Mouse (Mus musculus): ENCODE data around the gene Pno1. TPM values are rescaled to one million over a fixed set of nuclear protein-coding genes. Genes with fewer than 3 reads are reported as not detected.
A peak's percentile ranks its signal among the peaks of the same experiment; 100 is the strongest.

Gene Pno1
- polyA plus RNA-seq, 1 experiment from 2014 or later: 49.7 TPM

DNA sequence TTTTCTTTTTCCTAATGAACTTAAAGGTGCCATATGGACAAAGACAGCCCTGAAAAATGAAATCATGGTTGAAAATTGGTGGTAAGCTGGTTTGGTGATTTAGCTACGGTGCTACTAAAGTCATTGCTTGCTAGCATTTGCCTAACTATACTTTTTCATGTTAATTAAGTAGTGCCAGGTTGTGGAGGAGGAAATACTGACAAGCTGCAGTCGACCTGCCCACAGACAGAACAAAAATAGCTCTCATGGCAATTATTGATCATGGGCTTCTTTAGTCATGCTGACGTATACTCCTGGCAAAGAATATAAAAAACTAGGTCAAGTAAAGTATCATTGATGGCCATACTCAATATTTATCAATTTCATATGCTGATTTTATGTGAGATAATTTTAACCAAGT is 4.1 kb upstream of the Pno1 start:
- peaks cover 12% of the 10 kb centered on the region; the same call in 1 of the 2 replicates for H3K4me1 ChIP-seq (replicated peaks; ENCODE audit: control insufficient read depth, insufficient read depth, low read length)
- ATAC-seq (ENCODE audit: low FRiP score) (no peak), DNase-seq (ENCODE audit: low spot score) (no peak)
- H3K4me2 ChIP-seq (replicated peaks): no peak overlapping the region
- peaks cover 2% of the 10 kb centered on the region; the same call in 1 of the 2 replicates for H3K36me3 ChIP-seq (replicated peaks; ENCODE audit: control insufficient read depth, insufficient read depth)
- H3K27ac ChIP-seq: no peak overlapping the region
- no peaks in the 10 kb centered on the region for H3K9me3 ChIP-seq (ENCODE audit: control insufficient read depth, low read length)
- no peak overlapping the region for H3K9ac ChIP-seq
- no peak overlapping the region for H3K4me3 ChIP-seq (replicated peaks; ENCODE audit: low read length)
- H3K27me3 ChIP-seq (ENCODE audit: control insufficient read depth, insufficient read depth, low read length): no peaks in the 10 kb centered on the region
- 90% methylated on average over 3 of the region's 3 CpGs for WGBS

DNA sequence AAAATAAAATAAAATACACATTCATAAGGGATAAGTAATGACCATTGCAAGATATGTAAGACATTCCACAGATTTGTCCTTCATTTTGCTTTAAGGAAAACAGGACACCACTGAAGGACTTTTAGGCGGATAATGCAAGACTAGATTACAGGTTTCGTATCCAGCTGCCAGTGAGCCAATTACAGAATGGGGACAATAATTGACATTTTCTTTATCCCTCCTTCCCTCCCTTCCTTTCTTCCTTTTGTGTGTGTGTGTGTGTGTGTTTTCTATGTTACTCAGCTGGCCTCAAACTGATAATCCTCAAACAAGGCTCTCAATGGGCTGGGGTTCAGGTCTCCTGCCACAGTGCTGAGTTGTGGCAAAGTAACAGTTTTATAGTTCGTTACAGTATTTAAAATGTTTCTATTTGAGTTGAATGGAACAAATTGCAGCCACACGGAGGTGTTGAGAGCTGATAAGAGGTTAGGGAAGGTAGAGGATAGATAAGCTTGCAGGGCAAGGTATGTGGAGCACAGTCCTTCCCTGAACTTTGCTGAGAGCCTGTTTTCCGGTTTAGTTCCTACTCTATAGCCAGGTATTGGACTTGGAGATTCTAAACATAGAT is 1.6 kb upstream of the Pno1 start:
- 84% methylated on average over 5 of the region's 5 CpGs for WGBS

DNA sequence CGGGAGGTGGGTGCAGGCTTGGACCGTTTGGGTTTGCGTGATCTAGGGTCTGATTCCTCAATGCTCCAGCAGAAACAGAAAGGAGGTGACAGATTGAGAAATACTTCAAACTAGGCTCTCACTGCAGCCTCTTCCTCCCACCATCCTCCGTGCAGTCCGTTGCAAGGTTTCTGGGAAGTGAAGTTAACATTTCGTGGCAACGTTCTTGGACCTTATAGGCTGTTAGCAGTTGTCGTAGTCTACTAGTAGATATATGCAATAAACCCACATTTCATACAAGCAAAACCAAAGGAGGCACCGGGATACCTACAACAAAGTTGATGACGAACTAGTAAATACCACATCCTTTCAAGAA is 750 bp upstream of the Pno1 start:
- ATAC-seq (ENCODE audit: low FRiP score) (no peak), DNase-seq (ENCODE audit: low spot score) (no peak)
- no peaks in the 10 kb centered on the region for H3K9me3 ChIP-seq (ENCODE audit: control insufficient read depth, low read length)
- H3K4me2 ChIP-seq (replicated peaks): peak overlapping the region; percentile 63
- H3K27me3 ChIP-seq (ENCODE audit: control insufficient read depth, insufficient read depth, low read length): no peaks in the 10 kb centered on the region
- H3K4me3 ChIP-seq (replicated peaks; ENCODE audit: low read length): peak overlapping the region; percentile 83
- 3% methylated on average over 10 of the region's 10 CpGs for WGBS
- peak overlapping the region; percentile 81 for H3K9ac ChIP-seq
- peak overlapping the region; percentile 86 for H3K27ac ChIP-seq
- H3K36me3 ChIP-seq (replicated peaks; ENCODE audit: control insufficient read depth, insufficient read depth): peaks cover 18% of the 10 kb centered on the region
- H3K4me1 ChIP-seq (replicated peaks; ENCODE audit: control insufficient read depth, insufficient read depth, low read length): peaks cover 16% of the 10 kb centered on the region; the same call in 1 of the 2 replicates

More for the DNA sequence above, 1.6 kb upstream of the Pno1 start:
- Histone ChIP-seq H3K4me3 (replicated peaks; ENCODE audit: low read length) (no peak overlapping the region), H3K27ac (no peak overlapping the region), H3K4me2 (replicated peaks) (peak overlapping the region; percentile 63), H3K9me3 (ENCODE audit: control insufficient read depth, low read length) (no peaks in the 10 kb centered on the region), H3K36me3 (replicated peaks; ENCODE audit: control insufficient read depth, insufficient read depth) (peaks cover 13% of the 10 kb centered on the region), H3K27me3 (ENCODE audit: control insufficient read depth, insufficient read depth, low read length) (no peaks in the 10 kb centered on the region), H3K4me1 (replicated peaks; ENCODE audit: control insufficient read depth, insufficient read depth, low read length) (peaks cover 16% of the 10 kb centered on the region; the same call in 1 of the 2 replicates), H3K9ac (peak overlapping the region; percentile 81; the same call in 1 of the 2 replicates)
- ATAC-seq (ENCODE audit: low FRiP score) (no peak), DNase-seq (ENCODE audit: low spot score) (no peak)

DNA sequence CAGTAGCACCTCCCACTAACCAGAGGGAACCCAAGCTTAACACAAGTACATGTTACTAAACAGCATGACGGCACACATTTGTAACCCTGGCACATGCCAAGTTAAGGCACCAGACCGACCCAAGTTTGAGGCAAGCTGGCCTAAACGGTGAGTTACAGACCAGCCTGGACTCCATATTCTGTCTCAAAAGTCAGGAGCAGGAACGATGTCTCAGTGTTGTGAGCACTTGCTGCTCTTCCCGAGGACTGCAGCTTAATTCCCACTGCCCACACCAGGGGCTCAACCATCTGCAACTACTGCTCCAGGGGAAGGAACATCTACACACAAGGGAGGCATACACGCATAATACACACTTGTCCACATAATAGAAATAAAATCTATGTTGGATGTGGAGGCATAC is 8.9 kb downstream of the Pno1 start:
- H3K27me3 ChIP-seq (ENCODE audit: control insufficient read depth, insufficient read depth, low read length): no peaks in the 10 kb centered on the region
- H3K9ac ChIP-seq: no peak overlapping the region
- H3K36me3 ChIP-seq (replicated peaks; ENCODE audit: control insufficient read depth, insufficient read depth): peaks cover 87% of the 10 kb centered on the region
- ATAC-seq (ENCODE audit: low FRiP score) (no peak), DNase-seq (ENCODE audit: low spot score) (no peak)
- WGBS: 90% methylated on average over 6 of the region's 6 CpGs
- no peak overlapping the region for H3K27ac ChIP-seq
- H3K9me3 ChIP-seq (ENCODE audit: control insufficient read depth, low read length): no peaks in the 10 kb centered on the region
- no peaks in the 10 kb centered on the region for H3K4me1 ChIP-seq (replicated peaks; ENCODE audit: control insufficient read depth, insufficient read depth, low read length)
- H3K4me2 ChIP-seq (replicated peaks): no peak overlapping the region
- H3K4me3 ChIP-seq (replicated peaks; ENCODE audit: low read length): no peak overlapping the region

DNA sequence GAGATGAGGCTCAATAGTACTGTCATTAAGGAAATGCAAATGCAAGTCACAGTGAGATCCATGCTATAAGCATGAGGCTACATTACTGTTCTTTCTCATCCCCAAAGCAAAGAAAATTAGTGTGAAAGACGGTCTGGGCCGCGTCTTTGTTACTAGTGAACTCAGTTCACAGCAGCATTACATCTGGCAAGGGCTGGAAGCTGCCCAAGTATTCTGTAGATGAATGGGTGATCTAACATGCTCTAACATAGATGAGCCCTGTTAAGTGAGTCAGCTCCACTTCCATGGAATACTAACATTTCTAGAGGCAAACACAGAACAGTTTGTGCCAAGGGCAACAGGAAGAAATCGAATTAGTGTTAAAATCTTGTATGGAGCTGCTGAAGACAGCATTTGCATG is 10.4 kb downstream of the Pno1 start:
- ATAC-seq (ENCODE audit: low FRiP score): no peak
- no peaks in the 10 kb centered on the region for H3K4me1 ChIP-seq (replicated peaks; ENCODE audit: control insufficient read depth, insufficient read depth, low read length)
- H3K4me2 ChIP-seq (replicated peaks): no peak overlapping the region
- no peak for DNase-seq (ENCODE audit: low spot score)
- no peaks in the 10 kb centered on the region for H3K27me3 ChIP-seq (ENCODE audit: control insufficient read depth, insufficient read depth, low read length)
- H3K27ac ChIP-seq: no peak overlapping the region
- WGBS: 93% methylated on average over 4 of the region's 4 CpGs
- H3K4me3 ChIP-seq (replicated peaks; ENCODE audit: low read length): no peak overlapping the region
- no peaks in the 10 kb centered on the region for H3K9me3 ChIP-seq (ENCODE audit: control insufficient read depth, low read length)
- no peak overlapping the region for H3K9ac ChIP-seq
- peaks cover 89% of the 10 kb centered on the region for H3K36me3 ChIP-seq (replicated peaks; ENCODE audit: control insufficient read depth, insufficient read depth)

DNA sequence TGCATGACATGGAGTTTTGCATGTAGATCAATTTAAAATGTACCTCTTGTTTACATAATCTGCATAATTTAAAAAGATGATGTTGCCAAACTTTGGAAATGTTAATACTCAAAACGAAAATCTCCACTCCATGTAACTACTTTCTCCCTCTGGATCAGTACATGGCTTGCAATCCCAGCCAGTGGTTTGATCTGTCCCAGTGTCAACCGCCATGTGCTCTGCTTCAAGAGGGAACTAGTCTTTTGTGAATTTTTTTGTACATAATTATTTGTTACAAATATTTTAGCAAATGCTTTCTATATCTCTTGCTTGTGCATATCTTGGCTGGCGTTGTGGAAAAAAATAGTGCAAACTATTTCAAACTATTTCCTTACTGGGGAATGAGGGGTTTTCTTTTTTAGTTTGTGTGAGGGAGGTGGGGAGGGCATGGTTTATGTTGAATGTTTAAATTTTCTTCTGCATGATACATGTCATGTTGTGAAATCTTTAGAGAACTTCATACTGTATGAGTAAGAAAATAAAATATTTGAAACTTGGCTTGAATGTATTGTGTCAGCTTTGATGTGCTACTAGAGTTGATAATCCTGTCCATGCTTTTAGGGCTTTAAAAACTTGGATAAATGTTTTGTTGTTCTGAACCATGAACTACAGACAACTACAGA is 11.4 kb downstream of the Pno1 start:
- Histone ChIP-seq H3K27ac (no peak overlapping the region), H3K4me1 (replicated peaks; ENCODE audit: control insufficient read depth, insufficient read depth, low read length) (no peaks in the 10 kb centered on the region), H3K36me3 (replicated peaks; ENCODE audit: control insufficient read depth, insufficient read depth) (peaks cover 94% of the 10 kb centered on the region), H3K9me3 (ENCODE audit: control insufficient read depth, low read length) (no peaks in the 10 kb centered on the region), H3K4me2 (replicated peaks) (no peak overlapping the region), H3K27me3 (ENCODE audit: control insufficient read depth, insufficient read depth, low read length) (no peaks in the 10 kb centered on the region), H3K4me3 (replicated peaks; ENCODE audit: low read length) (no peak overlapping the region), H3K9ac (no peak overlapping the region)
- ATAC-seq (ENCODE audit: low FRiP score) (no peak), DNase-seq (ENCODE audit: low spot score) (no peak)
- WGBS: 96% methylated on average over 3 of the region's 3 CpGs

DNA sequence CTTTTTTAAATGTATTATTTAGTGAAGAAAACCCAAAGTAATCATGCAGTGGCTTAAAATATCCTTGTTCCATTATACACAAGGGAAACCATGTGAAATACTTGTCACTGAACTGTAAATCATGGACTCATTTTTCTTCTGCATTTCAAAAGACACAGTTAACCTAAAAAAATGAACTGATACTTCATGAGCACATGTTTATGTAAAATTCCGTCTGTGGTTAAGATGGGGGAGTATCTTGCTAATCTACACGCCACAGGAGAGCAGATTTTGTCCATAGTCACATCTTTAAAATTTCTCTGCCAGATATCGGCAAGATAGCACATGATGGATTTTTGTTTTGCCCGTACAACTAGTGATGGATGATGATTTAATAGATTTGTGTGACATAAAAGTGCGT is 12.2 kb downstream of the Pno1 start:
- H3K9ac ChIP-seq: no peak overlapping the region
- H3K27me3 ChIP-seq (ENCODE audit: control insufficient read depth, insufficient read depth, low read length): no peaks in the 10 kb centered on the region
- ATAC-seq (ENCODE audit: low FRiP score) (no peak), DNase-seq (ENCODE audit: low spot score) (no peak)
- H3K27ac ChIP-seq: no peak overlapping the region
- 93% methylated on average over 5 of the region's 5 CpGs for WGBS
- no peaks in the 10 kb centered on the region for H3K4me1 ChIP-seq (replicated peaks; ENCODE audit: control insufficient read depth, insufficient read depth, low read length)
- no peak overlapping the region for H3K4me2 ChIP-seq (replicated peaks)
- H3K4me3 ChIP-seq (replicated peaks; ENCODE audit: low read length): no peak overlapping the region
- no peaks in the 10 kb centered on the region for H3K9me3 ChIP-seq (ENCODE audit: control insufficient read depth, low read length)
- peaks cover 94% of the 10 kb centered on the region for H3K36me3 ChIP-seq (replicated peaks; ENCODE audit: control insufficient read depth, insufficient read depth)

DNA sequence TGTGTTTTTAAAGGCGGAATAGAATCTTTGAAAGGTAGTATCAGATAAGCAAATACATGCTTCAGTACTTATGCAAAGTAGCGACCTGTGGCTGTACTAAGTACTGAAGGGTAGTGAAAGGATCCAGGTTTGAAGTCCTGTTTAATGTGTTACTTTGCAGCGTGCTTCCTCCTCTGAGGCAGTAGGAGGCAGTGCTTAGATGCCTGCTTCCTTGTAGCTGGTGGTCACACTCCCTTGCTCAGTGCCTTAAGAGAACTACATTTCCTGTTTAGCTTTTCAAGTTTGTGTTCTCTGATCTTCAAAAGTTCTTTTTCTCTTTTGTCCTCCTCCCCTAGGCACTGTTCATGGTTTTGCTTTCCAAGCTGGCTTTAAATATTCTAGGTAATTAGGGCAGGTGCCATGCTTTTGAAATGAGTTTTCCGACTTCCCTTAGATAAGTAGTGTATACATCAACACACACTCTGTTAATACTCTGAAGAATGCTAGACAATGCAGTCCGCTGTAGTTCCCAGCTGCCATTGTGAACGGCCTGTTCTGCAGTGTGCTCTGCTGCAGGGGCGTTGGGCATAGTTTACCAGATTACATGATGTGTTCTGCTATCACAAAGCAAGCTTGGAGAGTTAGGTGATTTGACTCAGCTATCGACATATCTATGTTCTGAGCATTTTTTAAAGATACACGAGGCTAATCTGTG is 19.1 kb downstream of the Pno1 start:
- Histone ChIP-seq H3K36me3 (replicated peaks; ENCODE audit: control insufficient read depth, insufficient read depth) (peaks cover 32% of the 10 kb centered on the region), H3K4me1 (replicated peaks; ENCODE audit: control insufficient read depth, insufficient read depth, low read length) (no peaks in the 10 kb centered on the region), H3K4me2 (replicated peaks) (no peak overlapping the region), H3K9me3 (ENCODE audit: control insufficient read depth, low read length) (no peaks in the 10 kb centered on the region), H3K4me3 (replicated peaks; ENCODE audit: low read length) (no peak overlapping the region), H3K27ac (no peak overlapping the region), H3K27me3 (ENCODE audit: control insufficient read depth, insufficient read depth, low read length) (no peaks in the 10 kb centered on the region), H3K9ac (no peak overlapping the region)
- no peak for DNase-seq (ENCODE audit: low spot score)
- no peak for ATAC-seq (ENCODE audit: low FRiP score)
- 77% methylated on average over 9 of the region's 9 CpGs for WGBS

DNA sequence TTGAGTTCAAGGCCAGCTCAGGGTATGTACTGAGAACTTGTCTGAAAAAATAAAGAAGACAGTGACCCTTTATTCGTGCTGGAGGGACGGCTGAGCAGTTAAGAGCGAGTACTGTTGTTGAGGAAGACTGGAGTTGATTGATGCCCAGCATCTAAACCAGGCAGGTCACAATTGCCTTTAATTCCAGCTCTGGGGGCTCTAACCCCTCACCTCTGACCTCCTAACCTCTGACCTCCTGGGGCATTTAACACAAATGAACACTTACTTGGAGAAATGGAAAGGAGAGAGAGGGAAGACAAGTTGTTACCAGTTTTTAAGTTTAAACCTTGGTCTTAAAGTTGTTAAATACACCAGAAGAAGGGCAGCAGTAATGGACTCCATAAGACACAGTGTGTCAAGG is 22.6 kb downstream of the Pno1 start:
- H3K36me3 ChIP-seq (replicated peaks; ENCODE audit: control insufficient read depth, insufficient read depth): no peaks in the 10 kb centered on the region; the same call in 1 of the 2 replicates
- no peak overlapping the region for H3K4me2 ChIP-seq (replicated peaks)
- no peak overlapping the region for H3K27ac ChIP-seq
- H3K4me3 ChIP-seq (replicated peaks; ENCODE audit: low read length): no peak overlapping the region
- no peaks in the 10 kb centered on the region for H3K4me1 ChIP-seq (replicated peaks; ENCODE audit: control insufficient read depth, insufficient read depth, low read length)
- WGBS: 25% methylated on average over 3 of the region's 3 CpGs
- H3K9ac ChIP-seq: no peak overlapping the region
- DNase-seq (ENCODE audit: low spot score) (no peak), ATAC-seq (ENCODE audit: low FRiP score) (no peak)
- H3K27me3 ChIP-seq (ENCODE audit: control insufficient read depth, insufficient read depth, low read length): no peaks in the 10 kb centered on the region
- no peaks in the 10 kb centered on the region for H3K9me3 ChIP-seq (ENCODE audit: control insufficient read depth, low read length)
